1 mouse cellular context compared by ENCODE assay signal in the genomic region with DNA sequence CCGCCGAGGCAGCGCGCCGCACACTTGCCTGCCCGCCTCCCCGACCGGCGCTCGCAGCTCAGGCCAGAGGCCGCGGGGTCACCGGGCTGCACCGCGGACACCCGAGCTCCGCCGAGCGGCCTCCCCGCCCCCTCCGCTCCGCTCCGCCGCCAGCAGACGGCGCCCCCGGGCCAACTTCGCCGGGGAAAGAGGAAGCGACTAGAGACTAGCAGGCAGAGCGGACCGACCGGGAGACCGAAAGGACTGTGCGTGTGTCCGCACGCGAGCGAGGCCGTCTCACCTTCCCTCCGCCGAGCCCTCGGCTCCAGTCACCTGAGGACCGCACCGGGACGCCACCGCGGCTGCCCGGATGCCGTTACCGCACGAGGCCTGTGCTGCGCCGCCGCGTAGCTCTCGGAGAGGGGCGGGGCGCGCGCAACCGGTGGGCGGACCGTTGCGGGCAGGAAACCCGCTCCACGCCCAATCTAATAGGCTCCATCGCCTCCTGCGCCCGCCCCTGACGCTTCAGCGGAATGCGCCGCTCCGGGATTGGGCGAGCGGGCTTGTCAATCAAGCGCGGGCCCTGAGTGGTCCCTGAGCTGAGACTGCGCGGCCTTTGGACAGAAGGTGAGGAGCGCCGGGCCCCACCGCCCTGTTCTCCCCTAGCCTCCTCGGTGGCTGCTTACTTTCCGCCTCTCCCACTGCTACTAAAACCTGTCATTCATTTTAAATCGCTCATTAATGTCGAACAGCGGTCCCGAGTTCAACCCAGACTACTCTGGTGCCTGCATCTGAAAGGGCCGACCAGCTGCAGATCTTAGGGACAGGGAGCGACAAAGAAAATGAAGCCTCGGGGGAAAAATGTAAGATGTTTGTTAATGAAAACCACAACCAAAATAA.
TF ChIP-seq lines count a peak whose summit lies in the region.

A gene (minus strand): TSS at position 420 of the 879 bp plus-strand sequence.

TF ChIP-seq in myocyte, 11 proteins besides CTCF, POLR2A, EP300 and RAD21 (continued from another document):
- no peak for TF ChIP-seq TCF12 (IDR thresholded peaks at IDR 0.05; ENCODE audit: insufficient read depth, poor library complexity, severe bottlenecking)
